Mouse (Mus musculus): ENCODE data around the gene Mfsd12.

DNA sequence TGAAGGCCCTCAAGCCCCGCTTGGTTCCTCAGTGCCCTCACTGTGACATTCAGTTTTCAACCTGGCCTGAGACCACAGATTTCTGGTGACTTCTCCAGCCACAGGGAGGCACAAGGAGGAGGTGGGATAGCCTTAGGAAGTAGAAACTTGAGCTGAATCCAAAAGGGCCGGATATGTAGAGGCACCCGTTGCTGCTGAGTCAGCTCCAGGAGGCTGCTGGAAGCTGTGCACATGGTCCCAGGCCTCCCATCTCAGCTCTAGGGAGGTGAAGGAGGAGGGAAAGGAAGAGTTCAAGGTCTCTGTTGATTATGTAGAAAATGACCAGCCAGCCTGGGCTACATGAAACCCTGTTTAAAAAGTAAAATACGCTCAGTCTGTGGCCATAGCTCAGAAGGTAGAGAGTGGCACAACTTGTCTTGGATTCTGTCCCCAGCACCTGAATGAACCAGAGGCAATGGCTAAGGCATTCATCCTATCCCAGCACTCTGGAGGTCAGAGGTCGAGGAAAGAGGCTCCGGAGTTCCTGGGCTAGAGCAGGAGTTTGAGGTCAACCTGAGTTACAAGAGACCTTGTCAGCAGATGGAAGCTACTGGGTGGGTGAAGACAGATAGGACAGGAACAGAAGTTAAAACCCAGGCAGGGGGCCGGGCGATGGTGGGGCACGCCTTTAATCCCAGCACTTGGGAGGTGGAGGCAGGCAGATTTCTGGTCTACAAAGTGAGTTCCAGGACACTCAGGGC is 2.4 kb upstream of the Mfsd12 start:
- TF ChIP-seq MAX (IDR thresholded peaks at IDR 0.05) (no peak), CTCF (IDR thresholded peaks at IDR 0.05; ENCODE audit: control insufficient read depth, insufficient read depth, insufficient read length) (no peak), MYOG (IDR thresholded peaks at IDR 0.05; ENCODE audit: control insufficient read depth, extremely low read depth, insufficient read length) (no peak)

Data from C2C12 (cell line).